Comparison of ENCODE assay signal across 20 mouse cellular contexts in the genomic region with DNA sequence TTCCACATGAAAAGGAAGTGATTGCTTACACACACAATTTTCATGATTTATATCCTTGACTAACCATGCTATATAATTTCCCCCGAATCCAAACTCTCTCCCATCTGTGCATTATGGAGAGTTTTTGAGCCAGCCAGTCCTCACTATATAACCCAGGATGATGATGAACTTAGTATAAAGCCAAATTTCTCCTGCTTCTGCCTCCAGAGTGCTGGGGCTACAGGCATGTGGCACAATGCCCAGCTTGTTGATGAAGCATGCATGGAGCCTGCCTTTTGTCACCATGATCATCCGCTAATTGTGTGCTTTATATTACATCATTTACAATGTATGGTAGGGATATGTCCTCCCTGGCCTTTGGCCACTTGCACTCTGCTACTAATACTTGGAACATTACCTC.
DNase-seq lines count a peak whose midpoint lies in the region; ATAC-seq and TF ChIP-seq lines count a peak whose summit lies in the region.
"Had no signal": no experiment of that assay in that cellular context is flagged by ENCODE, and none has a peak within 500 bp of the region (broad histone marks: within the 10 kb centered on the region; RNA-seq: fewer than 3 reads in every experiment).

No protein-coding gene starts in this region.

- peak; percentile 36 for DNase-seq in heart, adult 11 months
- DNase-seq in heart, postnatal 36 days = no peak
- DNase-seq in left cerebral cortex, postnatal 4 days = peak; percentile 9
- no peak for DNase-seq in left cerebral cortex, postnatal 36 days (ENCODE audit: low spot score in 2 of 2)
- DNase-seq in brain, embryonic 14.5 days (ENCODE audit: low read depth) = peak; percentile 35
- DNase-seq: adrenal gland, adult 2 months; adrenal gland, postnatal 14 days; cerebellum, adult 11-12 months; cerebellum, adult 8-10 months; cerebellum, postnatal 36 days; embryo, embryonic 11 days; forebrain, postnatal 0 days; gastrocnemius, adult 2 months; gastrocnemius, postnatal 14 days; heart, adult 18-20 months; heart, postnatal 10 days; heart, postnatal 4 days had no signal

- no peak for ATAC-seq in erythroblast, adult 5-6 weeks (replicated peaks; ENCODE audit: low FRiP score, poor library complexity, severe bottlenecking)
- ATAC-seq: CD4-positive, CD25-positive, alpha-beta regulatory T cell, adult 4 months; forebrain, postnatal 0 days; intestine, embryonic 15.5 days had no signal

- intact Hi-C loops in heart, postnatal 36 days (cut with DNase I) = no loop called here
- intact Hi-C loops in left cerebral cortex, postnatal 4 days (cut with DNase I) = no loop called here
- intact Hi-C loops in left cerebral cortex, postnatal 36 days (cut with DNase I) = no loop called here

- no peak for TF ChIP-seq POLR2A in brain, embryonic 14.5 days (IDR thresholded peaks at IDR 0.05; ENCODE audit: borderline replicate concordance, extremely low read depth, insufficient read depth, insufficient read length, poor library complexity, severe bottlenecking)

- no peak for TF ChIP-seq CTCF in brain, embryonic 14.5 days (IDR thresholded peaks at IDR 0.05; ENCODE audit: borderline replicate concordance, extremely low read depth, insufficient read depth, insufficient read length)

Comparison
In these comparisons a context has a peak if more than half of its experiments do, and no peak if none do; other contexts are left out.
1. DNase-seq: peak in heart, adult 11 months (single experiment), left cerebral cortex, postnatal 4 days (single experiment) and brain, embryonic 14.5 days (single experiment); none in heart, postnatal 36 days (0 of 2) and left cerebral cortex, postnatal 36 days (0 of 2).